Mouse (Mus musculus) CH12.LX (cell line): ENCODE measurements around the gene Art3. TPM values are rescaled to one million over a fixed set of nuclear protein-coding genes. Genes with fewer than 3 reads are reported as not detected.

Experiments
- DNase-seq: peaks from one replicate; pipeline ENCODE4 v3.0.0-alpha.2; 2013; ENCODE audit errors: extremely low read depth
- H3K27ac ChIP-seq: 2 replicates; pipeline ENCODE4 v1.5.1; 2012; ENCODE audit warnings: low read depth, mild to moderate bottlenecking, control low read depth, moderate library complexity; ENCODE audit not compliant: insufficient read depth
- H3K27me3 ChIP-seq: replicated peaks from 2 replicates; pipeline ENCODE3; 2012; ENCODE audit warnings: inconsistent platforms
- H3K36me3 ChIP-seq, 2 experiments: replicated peaks in 1 of 2; 2 replicates each; pipeline versions ENCODE3 to v1.6.1; 2012; ENCODE audit warnings: inconsistent platforms in 1 of 2, low read length in 1 of 2, mild to moderate bottlenecking in 1 of 2, mixed read lengths in 1 of 2, moderate library complexity in 1 of 2; ENCODE audit not compliant: control insufficient read depth in 1 of 2, insufficient read depth in 1 of 2
- H3K4me1 ChIP-seq, 2 experiments: 2 replicates each; pipeline ENCODE4 v1.6.1; 2012; ENCODE audit warnings: inconsistent platforms in 1 of 2, moderate library complexity in 1 of 2; ENCODE audit not compliant: insufficient read depth in 2 of 2, control insufficient read depth in 1 of 2
- H3K4me2 ChIP-seq: 2 replicates; pipeline ENCODE4 v1.6.1; 2012; ENCODE audit warnings: low read depth, mild to moderate bottlenecking, control low read depth; ENCODE audit not compliant: poor library complexity, insufficient read depth, severe bottlenecking
- H3K4me3 ChIP-seq, 3 experiments: fragments of 150-350 bp in 1 of 3; sonication (generic) in 1 of 3; replicated peaks in 1 of 3; 2 replicates each; pipeline versions ENCODE3 to v1.5.1; 2011 to 2012; ENCODE audit warnings: low read depth in 2 of 3, low read length in 2 of 3, mild to moderate bottlenecking in 2 of 3, moderate library complexity in 2 of 3, control low read depth in 1 of 3, improper control_type of control experiment in 1 of 3, inconsistent platforms in 1 of 3, mixed read lengths in 1 of 3; ENCODE audit not compliant: poor library complexity in 1 of 3
- H3K79me2 ChIP-seq: replicated peaks from 2 replicates; pipeline ENCODE4 v1.6.1; 2012; ENCODE audit warnings: mild to moderate bottlenecking, moderate library complexity; ENCODE audit not compliant: control insufficient read depth, poor library complexity, insufficient read depth, severe bottlenecking; ENCODE audit errors: extremely low read depth
- H3K9ac ChIP-seq: 2 replicates; pipeline ENCODE4 v1.6.1; 2012; ENCODE audit warnings: low read depth, mild to moderate bottlenecking, control low read depth, moderate library complexity; ENCODE audit not compliant: insufficient read depth
- H3K9me3 ChIP-seq: replicated peaks from 2 replicates; pipeline ENCODE3; 2012; ENCODE audit warnings: low read length, inconsistent platforms, mixed read lengths
- CHD1 ChIP-seq: IDR thresholded peaks from 2 replicates; pipeline ENCODE4 v1.6.1; 2012; ENCODE audit warnings: low read depth, low read length, improper control_type of control experiment, inconsistent platforms
- CHD2 ChIP-seq: IDR thresholded peaks from 2 replicates; pipeline ENCODE4 v1.6.1; 2011; ENCODE audit warnings: low read length, improper control_type of control experiment
- ELF1 ChIP-seq: IDR thresholded peaks from 2 replicates; pipeline ENCODE4 v1.6.1; 2014; ENCODE audit warnings: low read depth, mild to moderate bottlenecking, inconsistent platforms, low read length, improper control_type of control experiment
- EP300 ChIP-seq: IDR thresholded peaks from 2 replicates; pipeline ENCODE4 v1.6.1; 2011; ENCODE audit warnings: low read length, improper control_type of control experiment
- HCFC1 ChIP-seq: IDR thresholded peaks from 2 replicates; pipeline ENCODE4 v1.6.1; 2012; ENCODE audit warnings: low read depth, mild to moderate bottlenecking, inconsistent platforms, low read length, improper control_type of control experiment
- JUND ChIP-seq: conservative IDR thresholded peaks from 2 replicates; pipeline ENCODE4 v1.6.1; 2011; ENCODE audit warnings: low read depth, low read length, improper control_type of control experiment
- MAZ ChIP-seq: IDR thresholded peaks from 2 replicates; pipeline ENCODE4 v1.6.1; 2012; ENCODE audit warnings: low read depth, mild to moderate bottlenecking, inconsistent platforms, low read length, improper control_type of control experiment, moderate library complexity
- MYC ChIP-seq: IDR thresholded peaks from 2 replicates; pipeline ENCODE4 v1.6.1; 2011; ENCODE audit warnings: low read depth, mild to moderate bottlenecking, improper control_type of control experiment, low read length
- NELFE ChIP-seq: IDR thresholded peaks from 2 replicates; pipeline ENCODE4 v1.6.1; 2011; ENCODE audit warnings: low read depth, low read length, improper control_type of control experiment
- POLR2AphosphoS2 ChIP-seq: IDR thresholded peaks from 2 replicates; pipeline ENCODE4 v1.6.1; 2011; ENCODE audit warnings: low read depth, low read length, improper control_type of control experiment
- RCOR1 ChIP-seq: conservative IDR thresholded peaks from 2 replicates; pipeline ENCODE4 v1.6.1; 2012; ENCODE audit warnings: low read depth, mild to moderate bottlenecking, inconsistent platforms, low read length, improper control_type of control experiment
- TCF12 ChIP-seq: IDR thresholded peaks from 2 replicates; pipeline ENCODE4 v1.6.1; 2014; ENCODE audit warnings: low read depth, mild to moderate bottlenecking, inconsistent platforms, low read length, improper control_type of control experiment
- UBTF ChIP-seq: IDR thresholded peaks from 2 replicates; pipeline ENCODE4 v1.6.1; 2012; ENCODE audit warnings: low read depth, mild to moderate bottlenecking, inconsistent platforms, low read length, improper control_type of control experiment, moderate library complexity
- USF1 ChIP-seq: IDR thresholded peaks from 2 replicates; pipeline ENCODE4 v1.6.1; 2014; ENCODE audit warnings: low read depth, mild to moderate bottlenecking, inconsistent platforms, low read length, improper control_type of control experiment
- USF2 ChIP-seq: conservative IDR thresholded peaks from 2 replicates; pipeline ENCODE4 v1.6.1; 2011; ENCODE audit warnings: low read depth, low read length, improper control_type of control experiment
- ZMIZ1 ChIP-seq: IDR thresholded peaks from 2 replicates; pipeline ENCODE4 v1.6.1; 2012; ENCODE audit warnings: low read depth, mild to moderate bottlenecking, inconsistent platforms, low read length, improper control_type of control experiment
- dilution Hi-C: fragments of 300-500 bp; cut with MboI; formaldehyde crosslinking; loops from 2 replicates; pipeline ENCODE4 v1.14.3; 2020; ENCODE audit warnings: low sequenced_read_pairs; ENCODE audit not compliant: extremely low pct_unique_long_range_greater_than_20kb, extremely low pct_ligation_motif_present
- in situ Hi-C: fragments of 300-500 bp; cut with MboI; formaldehyde crosslinking; loops from 3 replicates; pipeline ENCODE4 v1.14.3; 2019; ENCODE audit warnings: low sequenced_read_pairs, low pct_ligation_motif_present, low pct_unique_long_range_greater_than_20kb, mixed read lengths
- polyA plus RNA-seq: library from polyadenylated mRNA; unstranded; fragments of >175 nt; gene quantifications from 2 replicates; pipeline ENCODE4 v1.2.1, GENCODE M21; 2012; ENCODE audit warnings: low read depth; ENCODE audit not compliant: insufficient read length
- total RNA-seq, 2 experiments: library from RNA; depleted of rRNA; stranded (reverse); fragments of 300-350 nt in 1 of 2; fragments of >200 nt in 1 of 2; gene quantifications; 2 replicates each; pipeline ENCODE4 v1.2.3; 2012 to 2014

The Art3 gene
- total and polyA plus RNA-seq, 3 experiments: 0.34 TPM; not detected in 2

- dilution Hi-C loops (no loop called here), in situ Hi-C loops (no loop called here)
- Histone ChIP-seq H3K27ac (no peak overlapping the region), H3K27me3 (no peaks in the 10 kb centered on the region), H3K4me3 (no peak overlapping the region), H3K4me1 (peaks cover 3 to 6% of the 10 kb centered on the region in 2 experiments; a peak in 2 of 4 replicates), H3K79me2 (no peaks in the 10 kb centered on the region), H3K4me2 (no peak overlapping the region), H3K36me3 (no peaks in the 10 kb centered on the region), H3K9me3 (no peaks in the 10 kb centered on the region), H3K9ac (no peak overlapping the region)
- no peak for DNase-seq
- TF ChIP-seq USF1: no peak
Measured at GRCm38 (mm10) chr5:92340606-92341005, 9.0 kb downstream of the Art3 start.

- Histone ChIP-seq H3K4me2 (no peak overlapping the region), H3K9ac (no peak overlapping the region), H3K27me3 (no peaks in the 10 kb centered on the region), H3K4me3 (no peak overlapping the region), H3K4me1 (peaks cover 17 to 39% of the 10 kb centered on the region in 2 experiments), H3K27ac (no peak overlapping the region), H3K9me3 (no peaks in the 10 kb centered on the region), H3K79me2 (no peaks in the 10 kb centered on the region), H3K36me3 (peaks cover 0 to 10% of the 10 kb centered on the region in 2 experiments)
- no peak for DNase-seq
- TF ChIP-seq UBTF (no peak), USF2 (no peak), MAZ (no peak), HCFC1 (no peak), JUND (no peak), CHD2 (no peak), ELF1 (no peak), ZMIZ1 (no peak), EP300 (no peak), MYC (no peak), RCOR1 (no peak), POLR2AphosphoS2 (no peak), NELFE (no peak), TCF12 (no peak), CHD1 (no peak)
- dilution Hi-C loops (no loop called here), in situ Hi-C loops (no loop called here)
Measured at GRCm38 (mm10) chr5:92345006-92345405, 13.4 kb downstream of the Art3 start.
